Mouse (Mus musculus): ENCODE measurements around the gene A630095N17Rik. TPM values are rescaled to one million over a fixed set of nuclear protein-coding genes. Genes with fewer than 3 reads are reported as not detected.

A630095N17Rik gene
- polyA plus RNA-seq, 1 experiment from 2014 or later, result not detected

DNA sequence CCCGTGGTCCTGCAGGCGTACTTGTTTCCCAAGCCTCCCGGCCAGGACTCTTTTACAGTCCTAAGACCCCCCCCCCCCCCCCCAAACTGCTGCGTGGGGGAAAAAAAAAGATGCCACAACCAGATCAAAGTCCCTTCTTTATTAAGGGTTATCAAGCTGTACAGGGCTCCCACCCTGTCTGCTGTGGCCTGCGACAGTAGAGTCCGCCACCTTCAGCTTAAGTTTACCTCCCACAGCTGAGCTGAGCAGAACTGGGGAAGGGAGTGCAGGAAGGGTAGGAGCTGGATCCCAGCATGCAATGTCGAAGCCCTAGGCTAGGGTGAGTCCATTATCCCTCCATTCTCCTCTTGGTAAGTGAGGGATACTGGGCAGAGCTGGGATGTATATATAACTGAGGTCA is 51.2 kb downstream of the A630095N17Rik start:
- 42% methylated on average over 6 of the region's 7 CpGs for WGBS
- no peaks in the 10 kb centered on the region for H3K9me3 ChIP-seq (ENCODE audit: control insufficient read depth, low read length)
- peak overlapping the region; percentile 56 for H3K4me3 ChIP-seq (ENCODE audit: low read depth, low read length)
- no peak overlapping the region for H3K9ac ChIP-seq (ENCODE audit: low read depth, low read length)
- ATAC-seq (ENCODE audit: low read depth) (no peak), DNase-seq (ENCODE audit: low spot score) (no peak)
- no peaks in the 10 kb centered on the region for H3K27me3 ChIP-seq (replicated peaks; ENCODE audit: control insufficient read depth, insufficient read depth, low read length)
- peak overlapping the region; percentile 99 for H3K4me2 ChIP-seq (ENCODE audit: low read depth, low read length)
- H3K4me1 ChIP-seq (ENCODE audit: control insufficient read depth, insufficient read depth, low read length), result peaks cover 6% of the 10 kb centered on the region
- H3K36me3 ChIP-seq (ENCODE audit: control insufficient read depth, insufficient read depth, low read length), result peaks cover 59% of the 10 kb centered on the region
- H3K27ac ChIP-seq (replicated peaks; ENCODE audit: low read depth, low read length), result no peak overlapping the region

DNA sequence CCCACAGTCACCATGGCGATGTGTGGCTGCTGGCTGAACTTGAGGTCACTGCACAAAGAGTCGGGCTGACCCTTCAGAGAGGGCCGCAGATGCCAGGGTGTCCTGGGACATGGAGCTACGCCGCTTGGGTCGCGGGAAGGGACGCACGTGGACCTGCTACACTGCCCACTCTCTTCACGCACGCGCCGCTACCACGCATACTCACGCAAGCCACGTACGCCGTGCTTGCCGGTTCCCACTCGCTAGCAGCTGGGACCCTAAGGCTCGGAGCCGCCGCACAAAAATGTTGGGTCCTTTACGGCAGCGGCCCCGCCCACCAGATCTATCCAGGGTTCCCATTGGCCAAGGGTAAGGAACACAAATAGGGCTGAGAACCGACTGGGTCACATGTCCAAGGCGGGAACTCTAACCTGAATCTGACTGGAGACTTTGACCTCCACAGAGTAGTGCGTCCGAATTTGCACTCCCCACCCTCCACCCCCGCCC is 51.8 kb downstream of the A630095N17Rik start, which contains the start of gene Abcb6:
Abcb6 (minus strand) TSS at position 288 of the 486 bp plus-strand sequence.
- peak; percentile 98 for ATAC-seq (ENCODE audit: low read depth)

DNA sequence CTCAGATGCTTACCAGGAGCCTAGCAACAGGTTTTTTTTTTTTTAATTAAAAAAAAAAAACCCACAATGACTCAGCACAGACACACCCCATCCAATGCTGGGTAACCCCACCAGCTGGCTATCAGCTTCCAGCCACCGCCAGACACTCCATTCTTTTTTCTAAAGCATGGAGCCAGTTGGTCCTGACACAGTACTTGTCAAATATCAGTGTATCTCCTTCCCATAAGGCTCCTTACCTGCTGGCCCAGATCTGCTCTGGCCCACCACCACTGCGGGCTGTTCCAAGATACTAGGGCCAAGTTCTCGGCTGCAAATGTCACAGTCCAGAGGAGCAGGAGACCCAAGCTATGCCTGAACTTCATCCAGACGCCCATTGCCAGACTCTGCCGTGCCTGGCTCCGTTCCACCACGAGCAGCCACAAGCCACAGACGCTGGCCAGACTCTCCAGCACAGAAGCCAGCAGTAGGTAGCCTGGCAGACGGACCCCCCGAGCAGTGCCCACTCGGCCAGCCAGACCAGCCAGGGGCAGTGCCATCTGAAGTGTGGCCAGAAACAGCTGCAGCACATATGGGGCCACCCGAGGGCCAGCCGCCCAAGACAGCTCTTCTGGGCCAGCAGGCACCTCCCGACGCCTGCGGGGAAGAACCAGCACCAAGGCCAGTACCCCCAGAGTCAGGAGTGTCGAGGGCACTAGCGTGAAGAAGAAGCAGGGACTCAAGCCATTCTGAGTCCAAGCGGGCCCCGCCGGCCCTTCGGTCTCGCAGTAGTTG is 52.4 kb downstream of the A630095N17Rik start:
- DNase-seq (ENCODE audit: low spot score) (peak; percentile 16), ATAC-seq (ENCODE audit: low read depth) (peak; percentile 27)
- Histone ChIP-seq H3K27ac (replicated peaks; ENCODE audit: low read depth, low read length) (no peak overlapping the region), H3K4me1 (ENCODE audit: control insufficient read depth, insufficient read depth, low read length) (peaks cover 6% of the 10 kb centered on the region), H3K4me2 (ENCODE audit: low read depth, low read length) (peak overlapping the region; percentile 99), H3K27me3 (replicated peaks; ENCODE audit: control insufficient read depth, insufficient read depth, low read length) (no peaks in the 10 kb centered on the region), H3K36me3 (ENCODE audit: control insufficient read depth, insufficient read depth, low read length) (peaks cover 55% of the 10 kb centered on the region), H3K9ac (ENCODE audit: low read depth, low read length) (peak overlapping the region; percentile 68), H3K4me3 (ENCODE audit: low read depth, low read length) (peak overlapping the region; percentile 56), H3K9me3 (ENCODE audit: control insufficient read depth, low read length) (no peaks in the 10 kb centered on the region)
- WGBS, result 6% methylated on average over 22 of the region's 23 CpGs

More for the DNA sequence above, 51.8 kb downstream of the A630095N17Rik start, which contains the start of gene Abcb6:
- Histone ChIP-seq H3K9ac (ENCODE audit: low read depth, low read length) (peak within 1 kb of the TSS; percentile 68), H3K4me1 (ENCODE audit: control insufficient read depth, insufficient read depth, low read length) (peaks cover 6% of the 10 kb centered on the region), H3K27me3 (replicated peaks; ENCODE audit: control insufficient read depth, insufficient read depth, low read length) (no peaks in the 10 kb centered on the region), H3K36me3 (ENCODE audit: control insufficient read depth, insufficient read depth, low read length) (peaks cover 57% of the 10 kb centered on the region), H3K4me3 (ENCODE audit: low read depth, low read length) (peak within 1 kb of the TSS; percentile 56), H3K9me3 (ENCODE audit: control insufficient read depth, low read length) (no peaks in the 10 kb centered on the region), H3K27ac (replicated peaks; ENCODE audit: low read depth, low read length) (no peak within 1 kb of the TSS), H3K4me2 (ENCODE audit: low read depth, low read length) (peak within 1 kb of the TSS; percentile 99)
- peak; percentile 96 for DNase-seq (ENCODE audit: low spot score)
- WGBS, result under 1% methylated on average over 27 of the region's 31 CpGs

Small RNA genes lying within 50 kb of the gene (microRNA-seq; reads per million reads assigned to microRNA genes)
- not detected for gene Gm27943 (ENCODE audit: borderline number of aligned reads)

Other genes starting within 250 kb of the A630095N17Rik start
- 10.3 and 11.5 TPM in 2 replicates for gene Nhej1, start 106.9 kb downstream of the A630095N17Rik start, polyA plus RNA-seq (2014; fragmentation: Nextera tagmentation; extraction: Ambion mirVana)
- 0.08 and 0.13 TPM in 2 replicates for gene Slc23a3, start 98.2 kb downstream of the A630095N17Rik start, polyA plus RNA-seq (2014; fragmentation: Nextera tagmentation; extraction: Ambion mirVana)
- gene Cnppd1, start 89.4 kb downstream of the A630095N17Rik start, polyA plus RNA-seq (2014; fragmentation: Nextera tagmentation; extraction: Ambion mirVana), result 35.9 and 41.4 TPM in 2 replicates
- 49.3 and 51.4 TPM in 2 replicates for gene Retreg2, start 89.3 kb downstream of the A630095N17Rik start, polyA plus RNA-seq (2014; fragmentation: Nextera tagmentation; extraction: Ambion mirVana)
- gene Zfand2b, start 63.5 kb downstream of the A630095N17Rik start, polyA plus RNA-seq (2014; fragmentation: Nextera tagmentation; extraction: Ambion mirVana), result 37.0 and 37.6 TPM in 2 replicates
- 21.7 and 24.5 TPM in 2 replicates for gene Abcb6, start 51.7 kb downstream of the A630095N17Rik start, polyA plus RNA-seq (2014; fragmentation: Nextera tagmentation; extraction: Ambion mirVana)
- 16.8 and 21.8 TPM in 2 replicates for gene Ankzf1, start 40.0 kb downstream of the A630095N17Rik start, polyA plus RNA-seq (2014; fragmentation: Nextera tagmentation; extraction: Ambion mirVana)
- 31.9 and 32.7 TPM in 2 replicates for gene Atg9a, start 39.9 kb downstream of the A630095N17Rik start, polyA plus RNA-seq (2014; fragmentation: Nextera tagmentation; extraction: Ambion mirVana)
- gene Glb1l, start 21.3 kb downstream of the A630095N17Rik start, polyA plus RNA-seq (2014; fragmentation: Nextera tagmentation; extraction: Ambion mirVana), result 13.0 and 17.6 TPM in 2 replicates
- 97.1 and 103 TPM in 2 replicates for gene Stk16, start 21.3 kb downstream of the A630095N17Rik start, polyA plus RNA-seq (2014; fragmentation: Nextera tagmentation; extraction: Ambion mirVana)
- 59.6 and 76.1 TPM in 2 replicates for gene Tuba4a, start 12.2 kb downstream of the A630095N17Rik start, polyA plus RNA-seq (2014; fragmentation: Nextera tagmentation; extraction: Ambion mirVana)
- 20.0 and 21.0 TPM in 2 replicates for gene Dnajb2, start 4.3 kb upstream of the A630095N17Rik start, polyA plus RNA-seq (2014; fragmentation: Nextera tagmentation; extraction: Ambion mirVana)
- 2.0 and 2.9 TPM in 2 replicates for gene Ptprn, start 32.4 kb upstream of the A630095N17Rik start, polyA plus RNA-seq (2014; fragmentation: Nextera tagmentation; extraction: Ambion mirVana)
- gene Resp18, start 46.3 kb upstream of the A630095N17Rik start, polyA plus RNA-seq (2014; fragmentation: Nextera tagmentation; extraction: Ambion mirVana), result 6.0 and 6.9 TPM in 2 replicates
- 115 and 128 TPM in 2 replicates for gene Dnpep, start 85.9 kb upstream of the A630095N17Rik start, polyA plus RNA-seq (2014; fragmentation: Nextera tagmentation; extraction: Ambion mirVana)
- 159 and 218 TPM in 2 replicates for gene Des, start 128.2 kb upstream of the A630095N17Rik start, polyA plus RNA-seq (2014; fragmentation: Nextera tagmentation; extraction: Ambion mirVana)
- 20.2 and 20.3 TPM in 2 replicates for gene Speg, start 143.2 kb upstream of the A630095N17Rik start, polyA plus RNA-seq (2014; fragmentation: Nextera tagmentation; extraction: Ambion mirVana)
- gene Gmppa, start 203.8 kb upstream of the A630095N17Rik start, polyA plus RNA-seq (2014; fragmentation: Nextera tagmentation; extraction: Ambion mirVana), result 74.2 and 82.9 TPM in 2 replicates
- gene Asic4, start 218.3 kb upstream of the A630095N17Rik start, polyA plus RNA-seq (2014; fragmentation: Nextera tagmentation; extraction: Ambion mirVana), result 0.16 and 0.18 TPM in 2 replicates
- 65.1 and 66.0 TPM in 2 replicates for gene Chpf, start 247.2 kb upstream of the A630095N17Rik start, polyA plus RNA-seq (2014; fragmentation: Nextera tagmentation; extraction: Ambion mirVana)
- 1.3 and 1.6 TPM in 2 replicates for gene Tmem198, start 247.4 kb upstream of the A630095N17Rik start, polyA plus RNA-seq (2014; fragmentation: Nextera tagmentation; extraction: Ambion mirVana)

Data from embryonic facial prominence, embryonic 14.5 days (tissue).